Mouse (Mus musculus) hindbrain, embryonic 14.5 days (tissue): ENCODE results near the gene Gale. TPM values are rescaled to one million over a fixed set of nuclear protein-coding genes. Genes with fewer than 3 reads are reported as not detected.

Experiments used
- ATAC-seq: fragments of 200-750 bp; cut with Nextera tagmentation; 2 replicates; pipeline ENCODE4 v1.8.0; 2017; ENCODE audit warnings: moderate number of reproducible peaks, mild to moderate bottlenecking, moderate TSS enrichment, moderate library complexity; ENCODE audit not compliant: low FRiP score
- DNase-seq: peaks from one replicate; pipeline ENCODE4 v3.0.0-alpha.2; 2015; ENCODE audit warnings: low spot score
- H3K27ac ChIP-seq: fragments of 300-500 bp; sonication (generic); 2 replicates; pipeline ENCODE4 v1.5.1; 2014; ENCODE audit warnings: mild to moderate bottlenecking, moderate library complexity
- H3K27me3 ChIP-seq: fragments of 300-500 bp; sonication (generic); 2 replicates; pipeline ENCODE4 v1.6.1; 2014; ENCODE audit warnings: mild to moderate bottlenecking, low read length, mixed read lengths; ENCODE audit not compliant: control insufficient read depth, insufficient read depth
- H3K36me3 ChIP-seq: fragments of 300-500 bp; sonication (generic); replicated peaks from 2 replicates; pipeline ENCODE4 v1.6.1; 2014; ENCODE audit not compliant: control insufficient read depth, insufficient read depth
- H3K4me1 ChIP-seq: fragments of 300-500 bp; sonication (generic); replicated peaks from 2 replicates; pipeline ENCODE4 v1.6.1; 2014; ENCODE audit warnings: antibody characterized with exemption, low read length, mixed read lengths; ENCODE audit not compliant: control insufficient read depth, insufficient read depth
- H3K4me2 ChIP-seq: fragments of 300-500 bp; sonication (generic); replicated peaks from 2 replicates; pipeline ENCODE4 v1.6.1; 2014; ENCODE audit warnings: mild to moderate bottlenecking, moderate library complexity
- H3K4me3 ChIP-seq: fragments of 300-500 bp; sonication (generic); replicated peaks from 2 replicates; pipeline ENCODE4 v1.5.1; 2014; ENCODE audit warnings: mild to moderate bottlenecking, low read length
- H3K9ac ChIP-seq: fragments of 300-500 bp; sonication (generic); 2 replicates; pipeline ENCODE4 v1.6.1; 2014
- H3K9me3 ChIP-seq: fragments of 300-500 bp; sonication (generic); 2 replicates; pipeline ENCODE4 v1.6.1; 2016; ENCODE audit warnings: low read length; ENCODE audit not compliant: control insufficient read depth
- WGBS: fragments of 180-500 bp; shearing (Covaris S2); extraction: QIAGEN DNeasy Blood & Tissue Kit; methylation state at CpG from one replicate; pipeline ENCODE4 v1.1.7; 2014; 5-methylcytosine and 5-hydroxymethylcytosine counted together
- polyA plus RNA-seq: library from polyadenylated mRNA; unstranded; fragments of >200 nt; fragmentation: Nextera tagmentation; extraction: Ambion mirVana; gene quantifications from 2 replicates; pipeline ENCODE4 v1.2.1, GENCODE M21; 2014

Gale gene
- polyA plus RNA-seq, 1 experiment from 2014 or later = 42.9 TPM

GRCm38 (mm10) chr4:136016059-136016602 is 52.6 kb downstream of the Gale start:
- Histone ChIP-seq H3K9me3 (no peaks in the 10 kb centered on the region), H3K9ac (no peak overlapping the region), H3K27ac (no peak overlapping the region), H3K4me1 (peaks cover 15% of the 10 kb centered on the region), H3K27me3 (no peaks in the 10 kb centered on the region), H3K4me3 (no peak overlapping the region), H3K36me3 (peaks cover 28% of the 10 kb centered on the region), H3K4me2 (no peak overlapping the region)
- ATAC-seq = no peak
- 96% methylated on average over 3 of the region's 3 CpGs for WGBS
- no peak for DNase-seq

Other genes starting within 250 kb of the Gale start
- gene Il22ra1, start 235.6 kb upstream of the Gale start, polyA plus RNA-seq = not detected in 2 replicates
- 0.09 TPM in 1 of 2 replicates, not detected in the other for gene Myom3, start 204.0 kb upstream of the Gale start, polyA plus RNA-seq
- gene Srsf10, start 108.0 kb upstream of the Gale start, polyA plus RNA-seq = 200 and 208 TPM in 2 replicates
- 95.0 and 105 TPM in 2 replicates for gene Pnrc2, start 89.9 kb upstream of the Gale start, polyA plus RNA-seq
- gene Cnr2, start 68.3 kb upstream of the Gale start, polyA plus RNA-seq = 0.13 and 0.17 TPM in 2 replicates
- 68.8 and 72.0 TPM in 2 replicates for gene Fuca1, start 43.0 kb upstream of the Gale start, polyA plus RNA-seq
- gene Hmgcl, start 17.3 kb upstream of the Gale start, polyA plus RNA-seq = 60.3 and 63.3 TPM in 2 replicates
- gene Lypla2, start 8.9 kb downstream of the Gale start, polyA plus RNA-seq = 183 and 191 TPM in 2 replicates
- 60.7 and 65.5 TPM in 2 replicates for gene Pithd1, start 23.5 kb downstream of the Gale start, polyA plus RNA-seq
- 31.1 and 33.3 TPM in 2 replicates for gene Eloa, start 58.0 kb downstream of the Gale start, polyA plus RNA-seq
- gene Rpl11, start 89.7 kb downstream of the Gale start, polyA plus RNA-seq = 264 and 303 TPM in 2 replicates
- 194 and 206 TPM in 2 replicates for gene Id3, start 179.8 kb downstream of the Gale start, polyA plus RNA-seq
- 1.2 and 1.3 TPM in 2 replicates for gene E2f2, start 208.7 kb downstream of the Gale start, polyA plus RNA-seq
- gene Asap3, start 242.6 kb downstream of the Gale start, polyA plus RNA-seq = 4.9 TPM in 2 replicates